Mouse (Mus musculus): ENCODE data around the gene Bst1. TPM values are rescaled to one million over a fixed set of nuclear protein-coding genes. Genes with fewer than 3 reads are reported as not detected.

Bst1 gene
- polyA plus RNA-seq, 1 experiment from 2014 or later = not detected

DNA sequence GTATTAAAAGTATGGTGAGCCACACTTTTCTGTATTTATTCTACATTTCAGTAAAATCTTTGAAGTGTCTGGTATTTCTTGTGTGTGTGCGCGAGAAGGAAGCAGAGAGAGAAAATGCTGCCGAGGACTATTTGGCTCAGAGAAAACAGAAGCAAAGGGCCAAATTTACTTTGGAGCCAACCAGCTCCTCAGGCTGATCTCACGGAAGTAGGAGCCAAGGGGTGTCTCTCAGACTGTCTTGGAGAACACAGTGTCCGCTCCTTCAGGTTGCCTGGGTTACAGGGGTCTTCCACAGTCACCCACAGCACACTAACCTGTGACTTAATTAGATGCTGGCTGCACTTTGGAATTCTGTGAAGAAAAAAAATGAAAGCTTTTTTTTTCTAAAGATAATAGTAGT, 26.4 kb downstream of the Bst1 start:
- Histone ChIP-seq H3K9ac (replicated peaks) (no peak overlapping the region), H3K27me3 (no peaks in the 10 kb centered on the region), H3K36me3 (no peaks in the 10 kb centered on the region), H3K27ac (no peak overlapping the region), H3K9me3 (0 out of 2 replicates have a peak, but pooled peaks cover 4% of the 10 kb centered on the region), H3K4me3 (replicated peaks) (no peak overlapping the region), H3K4me1 (replicated peaks) (0 out of 2 replicates have a peak, but pooled peaks cover 8% of the 10 kb centered on the region), H3K4me2 (replicated peaks) (no peak overlapping the region)
- 89% methylated on average over 5 of the region's 5 CpGs for WGBS
- ATAC-seq = no peak

DNA sequence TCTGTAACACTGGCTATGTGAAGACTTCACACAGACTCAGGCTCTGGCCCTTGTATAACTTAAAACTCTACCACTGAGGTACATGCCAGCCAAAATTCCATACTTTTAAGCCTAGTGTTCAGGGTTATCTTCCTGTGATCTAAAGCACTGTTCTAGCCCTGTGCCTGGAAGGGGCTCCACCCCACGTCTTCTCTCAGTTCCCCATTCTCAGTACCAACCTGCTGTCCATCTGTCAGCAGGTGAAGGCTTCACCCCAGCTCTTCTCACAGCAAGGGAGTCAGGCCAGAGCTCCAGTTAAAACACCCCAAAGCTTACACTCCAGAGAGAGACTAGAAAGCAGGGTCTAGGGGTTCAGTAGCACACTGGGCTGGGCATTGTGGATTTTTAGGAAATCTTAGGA, 27.0 kb downstream of the Bst1 start:
- Histone ChIP-seq H3K9ac (replicated peaks) (no peak overlapping the region), H3K4me2 (replicated peaks) (no peak overlapping the region), H3K4me1 (replicated peaks) (0 out of 2 replicates have a peak, but pooled peaks cover 8% of the 10 kb centered on the region), H3K4me3 (replicated peaks) (no peak overlapping the region), H3K27me3 (no peaks in the 10 kb centered on the region), H3K36me3 (no peaks in the 10 kb centered on the region), H3K27ac (no peak overlapping the region), H3K9me3 (0 out of 2 replicates have a peak, but pooled peaks cover 4% of the 10 kb centered on the region)
- 58% methylated on average over 1 of the region's 1 CpGs for WGBS
- no peak for ATAC-seq

DNA sequence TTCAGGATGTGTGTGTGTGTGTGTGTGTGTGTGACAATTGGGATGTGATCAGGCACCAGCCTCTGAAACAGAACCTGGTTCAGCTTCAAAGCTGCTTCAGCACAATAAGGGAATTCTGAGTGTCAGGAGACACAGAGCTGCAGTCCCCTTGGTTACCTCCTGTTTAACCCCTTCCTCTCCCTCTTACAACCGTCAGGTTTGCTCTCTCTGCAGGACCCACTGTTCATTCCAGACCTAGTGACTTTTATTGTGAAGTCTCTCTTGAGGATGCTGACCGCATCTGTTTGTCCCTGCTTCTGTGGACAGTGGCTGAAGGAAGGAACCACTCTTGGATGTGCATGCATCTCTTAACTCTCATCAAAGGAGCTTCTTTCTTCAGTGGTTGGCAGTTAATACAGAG, 27.5 kb downstream of the Bst1 start:
- no peaks in the 10 kb centered on the region for H3K27me3 ChIP-seq
- WGBS = 7% methylated on average over 2 of the region's 2 CpGs
- H3K9ac ChIP-seq (replicated peaks) = no peak overlapping the region
- H3K36me3 ChIP-seq = no peaks in the 10 kb centered on the region
- peak; percentile 34; the same call in 1 of the 2 replicates for ATAC-seq
- no peak overlapping the region for H3K27ac ChIP-seq
- H3K4me2 ChIP-seq (replicated peaks) = no peak overlapping the region
- 0 out of 2 replicates have a peak, but pooled peaks cover 8% of the 10 kb centered on the region for H3K4me1 ChIP-seq (replicated peaks)
- 0 out of 2 replicates have a peak, but pooled peaks cover 4% of the 10 kb centered on the region for H3K9me3 ChIP-seq
- no peak overlapping the region for H3K4me3 ChIP-seq (replicated peaks)

DNA sequence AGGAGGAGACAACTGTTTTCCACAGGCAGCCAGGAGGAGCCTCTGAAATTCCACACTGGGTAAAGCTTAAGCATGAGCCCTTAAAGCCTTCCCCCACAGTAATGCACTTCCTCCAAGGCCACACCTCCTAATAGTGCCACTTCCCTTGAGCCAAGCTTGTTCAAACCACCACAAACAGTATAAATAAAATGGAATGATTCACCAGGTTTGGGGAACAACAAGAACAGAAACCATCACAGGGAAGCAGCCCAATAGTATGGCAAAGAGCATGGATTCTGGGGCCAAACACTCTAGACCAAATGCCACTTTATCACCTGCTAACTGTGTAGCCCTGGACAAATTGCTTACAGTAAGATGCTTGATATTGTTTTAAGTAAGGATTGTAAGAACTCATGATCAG, 28.9 kb downstream of the Bst1 start:
- ATAC-seq = no peak
- no peak overlapping the region for H3K9ac ChIP-seq (replicated peaks)
- H3K9me3 ChIP-seq = 0 out of 2 replicates have a peak, but pooled peaks cover 4% of the 10 kb centered on the region
- no peak overlapping the region for H3K27ac ChIP-seq
- no peaks in the 10 kb centered on the region for H3K36me3 ChIP-seq
- H3K4me1 ChIP-seq (replicated peaks) = 0 out of 2 replicates have a peak, but pooled peaks cover 8% of the 10 kb centered on the region
- no peaks in the 10 kb centered on the region for H3K27me3 ChIP-seq
- no peak overlapping the region for H3K4me2 ChIP-seq (replicated peaks)
- H3K4me3 ChIP-seq (replicated peaks) = no peak overlapping the region

DNA sequence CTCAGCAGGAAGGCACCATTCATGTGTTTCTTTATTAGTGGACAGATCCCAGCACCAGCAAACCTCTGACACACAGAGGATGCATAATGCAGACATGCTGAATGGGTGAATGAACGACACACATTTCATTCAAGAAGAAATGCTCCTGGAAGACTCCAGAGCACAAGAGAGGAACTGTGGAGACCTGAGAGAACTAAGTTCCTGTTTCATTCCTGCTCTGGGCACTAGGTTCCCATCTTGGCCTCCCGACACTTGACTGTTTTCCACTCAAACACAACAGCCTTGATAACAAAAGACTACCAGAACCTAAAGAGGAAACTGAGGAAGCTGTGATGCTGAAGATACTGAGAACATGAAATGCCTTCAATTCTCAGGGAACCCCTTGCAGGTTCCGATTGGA, 29.6 kb downstream of the Bst1 start:
- 93% methylated on average over 3 of the region's 3 CpGs for WGBS
- H3K4me1 ChIP-seq (replicated peaks) = 0 out of 2 replicates have a peak, but pooled peaks cover 8% of the 10 kb centered on the region
- H3K4me3 ChIP-seq (replicated peaks) = no peak overlapping the region
- 0 out of 2 replicates have a peak, but pooled peaks cover 4% of the 10 kb centered on the region for H3K9me3 ChIP-seq
- no peak overlapping the region for H3K27ac ChIP-seq
- H3K36me3 ChIP-seq = no peaks in the 10 kb centered on the region
- no peak for ATAC-seq
- H3K9ac ChIP-seq (replicated peaks) = no peak overlapping the region
- no peaks in the 10 kb centered on the region for H3K27me3 ChIP-seq
- H3K4me2 ChIP-seq (replicated peaks) = no peak overlapping the region

DNA sequence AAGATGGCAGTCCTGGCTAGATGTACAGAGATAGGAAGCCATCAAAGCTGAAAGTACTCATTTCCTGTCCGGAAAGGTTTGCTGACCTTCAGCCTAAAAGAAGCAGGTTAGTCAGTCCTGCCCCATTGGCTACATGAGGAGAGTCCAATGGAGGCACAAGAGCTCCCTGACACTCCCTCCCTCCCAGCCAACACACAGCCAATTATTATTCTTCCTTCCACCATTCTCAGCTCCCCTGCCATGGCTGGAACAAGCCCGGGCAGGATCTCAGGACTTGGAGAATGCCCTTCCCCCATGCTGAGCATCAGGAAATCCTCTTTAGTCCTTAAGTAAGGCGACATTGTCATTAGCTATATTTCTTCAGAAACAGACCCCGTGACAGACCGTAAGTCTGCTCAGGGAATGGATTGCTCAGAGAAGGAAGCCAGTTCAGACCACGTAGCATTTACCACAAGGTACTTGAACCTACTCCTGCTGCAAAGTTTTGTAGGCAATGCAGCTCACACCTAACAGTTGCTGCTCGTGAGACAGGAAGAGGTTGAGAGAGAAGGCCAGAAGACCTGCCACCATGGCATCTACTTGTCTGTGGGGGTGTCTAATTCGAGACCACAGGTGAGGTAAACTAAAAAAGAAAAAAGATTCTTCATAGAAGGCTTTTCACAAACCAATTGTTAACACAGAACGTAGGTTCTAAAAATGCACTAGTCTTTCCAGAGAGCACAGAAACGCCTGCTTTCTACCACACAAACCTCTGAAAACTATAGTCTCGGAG, 34.6 kb downstream of the Bst1 start:
- no peak overlapping the region for H3K4me3 ChIP-seq (replicated peaks)

DNA sequence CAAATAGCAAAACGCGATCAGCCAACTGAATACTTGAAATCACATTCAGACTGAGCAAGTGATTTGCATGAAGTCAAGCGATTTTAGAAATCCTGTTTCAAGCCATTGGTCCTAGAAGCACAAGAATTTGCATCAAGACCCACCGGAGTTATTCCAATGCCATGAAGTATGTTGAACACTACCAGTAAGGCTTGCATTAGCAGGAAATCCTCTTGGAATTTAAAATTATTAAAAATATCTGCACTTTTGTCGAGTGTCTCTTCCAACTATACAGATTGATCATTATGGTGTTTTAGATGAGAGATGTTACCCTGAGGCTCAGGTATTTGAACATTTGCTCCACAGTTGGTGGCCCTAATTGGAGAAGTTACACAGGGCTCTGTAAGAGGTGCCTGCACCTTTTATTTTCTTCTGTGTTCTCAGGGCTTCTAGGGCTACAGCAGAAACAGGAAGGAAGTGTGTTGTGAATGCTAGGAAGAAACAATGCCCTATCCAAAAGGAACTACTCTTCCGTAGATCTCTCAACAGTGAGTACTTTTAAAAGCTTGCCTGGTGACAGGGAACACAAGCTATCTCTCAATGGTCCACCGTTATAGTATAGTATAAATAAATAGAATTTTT, 35.3 kb downstream of the Bst1 start:
- Histone ChIP-seq H3K9ac (replicated peaks) (no peak overlapping the region), H3K4me1 (replicated peaks) (no peaks in the 10 kb centered on the region), H3K27me3 (no peaks in the 10 kb centered on the region), H3K9me3 (no peaks in the 10 kb centered on the region), H3K4me2 (replicated peaks) (no peak overlapping the region), H3K4me3 (replicated peaks) (no peak overlapping the region), H3K36me3 (no peaks in the 10 kb centered on the region), H3K27ac (no peak overlapping the region)
- WGBS = 85% methylated on average over 7 of the region's 7 CpGs
- ATAC-seq = no peak

More for the DNA sequence above, 34.6 kb downstream of the Bst1 start:
- Histone ChIP-seq H3K27me3 (no peaks in the 10 kb centered on the region), H3K27ac (no peak overlapping the region), H3K36me3 (no peaks in the 10 kb centered on the region), H3K9ac (replicated peaks) (no peak overlapping the region), H3K4me1 (replicated peaks) (no peaks in the 10 kb centered on the region), H3K9me3 (no peaks in the 10 kb centered on the region), H3K4me2 (replicated peaks) (no peak overlapping the region)
- WGBS = 77% methylated on average over 11 of the region's 11 CpGs
- ATAC-seq = no peak

DNA sequence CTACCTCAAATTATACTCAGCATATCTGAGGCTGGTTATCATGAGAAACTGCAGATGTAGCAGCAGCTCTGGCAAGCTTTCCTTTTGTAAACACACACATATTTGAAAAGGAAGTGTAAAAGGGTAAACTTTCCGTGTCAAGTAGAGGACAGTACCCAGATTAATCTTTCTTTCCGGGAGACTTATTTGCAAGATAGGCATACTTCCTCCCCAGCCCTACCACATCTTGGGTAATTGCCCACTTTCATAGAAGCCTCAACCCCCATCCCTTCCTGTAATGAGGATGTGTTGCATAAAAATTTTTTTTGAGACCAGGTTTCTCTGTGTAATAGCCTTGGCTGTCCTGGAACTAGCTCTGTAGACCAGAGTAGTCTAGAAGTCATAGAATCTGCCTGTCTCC, 37.1 kb downstream of the Bst1 start:
- Histone ChIP-seq H3K9ac (replicated peaks) (no peak overlapping the region), H3K4me1 (replicated peaks) (no peaks in the 10 kb centered on the region), H3K36me3 (no peaks in the 10 kb centered on the region), H3K27me3 (no peaks in the 10 kb centered on the region), H3K9me3 (no peaks in the 10 kb centered on the region), H3K4me2 (replicated peaks) (no peak overlapping the region), H3K4me3 (replicated peaks) (no peak overlapping the region), H3K27ac (no peak overlapping the region)
- ATAC-seq = no peak
- 87% methylated on average over 2 of the region's 2 CpGs for WGBS

DNA sequence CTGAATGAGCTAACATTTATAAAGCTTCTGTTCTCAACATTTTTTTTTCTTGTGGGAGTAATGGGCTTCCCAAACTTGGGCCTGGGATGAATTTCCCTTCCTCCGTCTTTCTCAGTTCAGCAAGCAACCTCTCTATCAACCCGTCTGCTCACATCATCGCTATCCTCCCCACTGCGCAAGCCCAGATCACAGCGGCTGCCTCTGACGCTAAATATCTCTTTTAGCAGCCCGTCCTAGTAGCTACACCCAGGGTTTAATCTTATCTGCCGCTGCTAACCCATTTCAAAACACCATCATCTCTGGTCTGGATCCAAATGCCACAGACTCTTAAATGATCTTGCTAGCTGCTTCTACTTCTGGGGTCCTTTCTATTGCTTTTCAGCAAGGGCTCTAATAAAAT, 41.0 kb downstream of the Bst1 start:
- no peak overlapping the region for H3K4me3 ChIP-seq (replicated peaks)
- no peak for ATAC-seq
- H3K36me3 ChIP-seq = no peaks in the 10 kb centered on the region
- 90% methylated on average over 8 of the region's 8 CpGs for WGBS
- no peaks in the 10 kb centered on the region for H3K4me1 ChIP-seq (replicated peaks)
- H3K27me3 ChIP-seq = no peaks in the 10 kb centered on the region
- no peak overlapping the region for H3K27ac ChIP-seq
- H3K9me3 ChIP-seq = no peaks in the 10 kb centered on the region
- H3K9ac ChIP-seq (replicated peaks) = no peak overlapping the region
- no peak overlapping the region for H3K4me2 ChIP-seq (replicated peaks)

DNA sequence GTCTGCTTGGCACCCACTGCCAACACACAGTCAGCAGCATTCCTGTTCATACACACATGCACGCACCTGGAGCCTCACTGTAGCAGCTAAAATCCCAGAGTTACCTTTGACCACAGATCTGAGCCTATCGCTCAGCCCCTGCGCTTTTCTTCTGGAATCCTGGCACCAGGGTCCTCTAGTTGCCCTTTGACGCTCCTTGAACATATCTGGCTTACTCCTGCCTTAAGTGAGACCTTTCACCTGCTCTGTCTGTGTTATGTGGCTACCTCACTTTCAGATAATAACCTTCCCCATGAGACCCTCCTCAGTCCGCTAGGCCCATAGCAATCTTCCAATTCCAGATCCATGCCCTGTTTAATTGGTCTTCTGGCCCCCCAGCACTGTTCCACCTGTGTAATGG, 41.4 kb downstream of the Bst1 start:
- H3K27ac ChIP-seq = no peak overlapping the region

DNA sequence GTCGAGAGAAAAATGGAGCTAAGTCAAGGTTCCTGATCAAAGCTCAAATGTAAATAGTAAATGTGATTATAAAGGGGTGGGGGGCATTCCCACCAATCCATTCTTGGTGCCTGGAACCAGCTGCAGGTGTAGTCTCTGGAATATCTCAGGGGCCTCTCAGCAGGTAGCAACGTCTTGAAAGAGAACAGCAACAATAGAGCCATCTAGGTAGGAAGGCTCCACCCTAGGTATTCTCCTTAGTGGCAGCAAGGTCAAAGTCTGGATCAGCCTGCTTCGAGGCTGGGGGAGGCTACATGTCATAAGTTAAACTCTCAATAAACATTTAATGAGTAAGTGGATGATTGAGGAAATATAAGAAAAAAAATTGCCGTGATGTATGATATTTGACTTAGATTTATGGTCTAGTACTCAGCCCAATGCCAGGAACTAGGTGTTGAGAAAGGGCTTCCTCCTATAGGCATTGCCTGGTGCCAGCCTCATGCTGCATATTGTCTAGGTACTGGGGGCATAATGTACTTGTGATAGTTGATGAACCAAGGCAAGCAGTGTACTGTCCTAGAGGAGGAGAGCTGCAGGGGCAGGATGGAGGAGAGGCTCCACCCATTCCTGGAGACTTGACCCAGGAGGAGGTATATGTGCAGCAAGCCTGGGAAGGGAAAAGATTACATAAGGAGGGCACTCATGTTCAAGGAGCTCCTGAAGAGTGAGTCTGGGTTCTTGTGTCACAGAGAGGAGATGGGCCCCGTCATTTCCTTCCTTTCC, 42.2 kb downstream of the Bst1 start:
- Histone ChIP-seq H3K9me3 (no peaks in the 10 kb centered on the region), H3K4me2 (replicated peaks) (no peak overlapping the region), H3K9ac (replicated peaks) (no peak overlapping the region), H3K27ac (no peak overlapping the region), H3K36me3 (no peaks in the 10 kb centered on the region), H3K27me3 (no peaks in the 10 kb centered on the region), H3K4me3 (replicated peaks) (no peak overlapping the region), H3K4me1 (replicated peaks) (no peaks in the 10 kb centered on the region)
- no peak for ATAC-seq
- WGBS = 71% methylated on average over 5 of the region's 5 CpGs

More for the DNA sequence above, 41.4 kb downstream of the Bst1 start:
- Histone ChIP-seq H3K9ac (replicated peaks) (no peak overlapping the region), H3K36me3 (no peaks in the 10 kb centered on the region), H3K4me1 (replicated peaks) (no peaks in the 10 kb centered on the region), H3K27me3 (no peaks in the 10 kb centered on the region), H3K4me3 (replicated peaks) (no peak overlapping the region), H3K9me3 (no peaks in the 10 kb centered on the region), H3K4me2 (replicated peaks) (no peak overlapping the region)
- WGBS = 96% methylated on average over 5 of the region's 5 CpGs
- no peak for ATAC-seq

DNA sequence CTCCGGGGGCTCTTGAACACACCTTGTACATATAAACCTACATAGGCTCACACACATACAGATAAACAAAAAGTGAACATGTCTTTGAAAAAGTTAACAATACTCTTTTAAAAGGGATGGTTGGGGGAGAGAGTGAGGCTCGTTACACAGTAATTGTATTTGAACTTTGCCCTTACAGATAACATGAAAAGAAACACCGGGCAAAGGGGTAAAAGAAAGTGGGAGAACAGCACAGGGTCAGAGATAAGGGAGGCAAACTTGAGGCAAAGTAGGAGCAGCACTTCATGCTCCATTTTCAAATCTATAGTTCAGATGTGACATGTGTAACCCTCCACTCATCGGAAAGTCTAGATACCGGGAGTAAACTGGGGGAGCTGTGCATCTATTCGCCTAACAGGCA, 45.0 kb downstream of the Bst1 start:
- H3K4me2 ChIP-seq (replicated peaks) = no peak overlapping the region
- H3K36me3 ChIP-seq = no peaks in the 10 kb centered on the region
- H3K4me1 ChIP-seq (replicated peaks) = peaks cover 2% of the 10 kb centered on the region
- H3K27me3 ChIP-seq = peaks cover 7% of the 10 kb centered on the region; the same call in 1 of the 2 replicates
- no peak overlapping the region for H3K9ac ChIP-seq (replicated peaks)
- ATAC-seq = no peak
- H3K9me3 ChIP-seq = no peaks in the 10 kb centered on the region
- no peak overlapping the region for H3K27ac ChIP-seq
- no peak overlapping the region for H3K4me3 ChIP-seq (replicated peaks)
- WGBS = 85% methylated on average over 6 of the region's 6 CpGs

Data from midbrain, embryonic 13.5 days (tissue).